Mouse (Mus musculus) ES-E14 (cell line): ENCODE results near the gene Ifna5.
"Not testable (repeated sequence)": the region's sequence is repeated elsewhere in the genome, so short reads cannot be mapped to it uniquely, and the experiment has no call there.

Experiments
- CHD2 ChIP-seq: IDR thresholded peaks from 2 replicates; pipeline ENCODE4 v1.6.1; 2014; ENCODE audit warnings: mild to moderate bottlenecking, low read depth, low read length, inconsistent platforms
- HCFC1 ChIP-seq: IDR thresholded peaks from 2 replicates; pipeline ENCODE4 v1.6.1; 2012; ENCODE audit warnings: low read length, inconsistent platforms, borderline replicate concordance; ENCODE audit not compliant: insufficient read depth
- MAFK ChIP-seq: IDR thresholded peaks from 2 replicates; pipeline ENCODE4 v1.6.1; 2014; ENCODE audit warnings: mild to moderate bottlenecking, low read depth, low read length, inconsistent platforms; ENCODE audit not compliant: insufficient read depth
- ZC3H11A ChIP-seq: IDR thresholded peaks from 2 replicates; pipeline ENCODE4 v1.6.1; 2012; ENCODE audit warnings: low read depth, mild to moderate bottlenecking, inconsistent platforms, low read length, borderline replicate concordance
- ZNF384 ChIP-seq: IDR thresholded peaks from 2 replicates; pipeline ENCODE4 v1.6.1; 2012; ENCODE audit warnings: low read depth, low read length, inconsistent platforms

- not testable (repeated sequence) for TF ChIP-seq CHD2, MAFK, ZNF384, HCFC1, ZC3H11A
Measured at GRCm38 (mm10) chr4:88802954-88803353, 32.4 kb upstream of the Ifna5 start, which contains the start of gene Gm13287.
